ENCODE assay signal across 26 mouse cellular contexts in genomic region chr17:71720434-71720833, GRCm38 (mm10). TPM values are rescaled to one million over a fixed set of nuclear protein-coding genes. Genes with fewer than 3 reads are reported as not detected.
DNase-seq lines count a peak whose midpoint lies in the region; ATAC-seq and TF ChIP-seq lines count a peak whose summit lies in the region.
"Had no signal": no experiment of that assay in that cellular context is flagged by ENCODE, and none has a peak within 500 bp of the region (broad histone marks: within the 10 kb centered on the region; RNA-seq: fewer than 3 reads in every experiment).

No protein-coding gene starts in this region.

- H3K27ac ChIP-seq in gastrocnemius, adult 2 months, result peak overlapping the region; percentile 88
- H3K27ac ChIP-seq in heart, embryonic 16.5 days (ENCODE audit: low read length), result peak overlapping the region; percentile 97
- H3K27ac ChIP-seq in cerebellum, adult 2 months (ENCODE audit: insufficient read depth, low read length), result no peak overlapping the region
- H3K27ac ChIP-seq in heart, postnatal 0 days (ENCODE audit: low read depth), result peak overlapping the region; percentile 94
- H3K27ac ChIP-seq: embryonic facial prominence, embryonic 10.5 days; left cerebral cortex, adult 2 months; limb, embryonic 12.5 days; liver, embryonic 14.5 days; midbrain, embryonic 15.5 days had no signal

- H3K4me2 ChIP-seq in heart, embryonic 16.5 days (ENCODE audit: low read depth, low read length), result no peak overlapping the region
- no peak overlapping the region for H3K4me2 ChIP-seq in heart, postnatal 0 days (ENCODE audit: low read depth, low read length)
- H3K4me2 ChIP-seq: limb, embryonic 12.5 days; midbrain, embryonic 15.5 days had no signal

- TF ChIP-seq EP300 in heart, postnatal 0 days (IDR thresholded peaks at IDR 0.05; ENCODE audit: low read depth), result no peak

- no peak overlapping the region for H3K4me3 ChIP-seq in gastrocnemius, adult 2 months
- H3K4me3 ChIP-seq in heart, embryonic 16.5 days (ENCODE audit: low read length), result no peak overlapping the region
- no peak overlapping the region for H3K4me3 ChIP-seq in cerebellum, adult 2 months (replicated peaks; ENCODE audit: insufficient read depth, low read depth, low read length)
- no peak overlapping the region for H3K4me3 ChIP-seq in heart, postnatal 0 days (ENCODE audit: low read depth, low read length)
- H3K4me3 ChIP-seq: embryonic facial prominence, embryonic 10.5 days; left cerebral cortex, adult 2 months; limb, embryonic 12.5 days; midbrain, embryonic 15.5 days had no signal

- no peaks in the 10 kb centered on the region for H3K27me3 ChIP-seq in heart, embryonic 16.5 days (ENCODE audit: control insufficient read depth, insufficient read depth, low read length)
- no peaks in the 10 kb centered on the region; the same call in 1 of the 2 replicates for H3K27me3 ChIP-seq in cerebellum, adult 2 months (ENCODE audit: control insufficient read depth, insufficient read depth, low read length)
- no peaks in the 10 kb centered on the region for H3K27me3 ChIP-seq in heart, postnatal 0 days (ENCODE audit: control insufficient read depth, insufficient read depth, low read length)
- H3K27me3 ChIP-seq: limb, embryonic 12.5 days; midbrain, embryonic 15.5 days had no signal

- H3K9me3 ChIP-seq in heart, embryonic 16.5 days (replicated peaks; ENCODE audit: control insufficient read depth, low read length), result no peaks in the 10 kb centered on the region
- no peaks in the 10 kb centered on the region for H3K9me3 ChIP-seq in heart, postnatal 0 days (replicated peaks; ENCODE audit: control insufficient read depth, low read length)
- H3K9me3 ChIP-seq: embryonic facial prominence, embryonic 10.5 days; limb, embryonic 12.5 days; midbrain, embryonic 15.5 days had no signal

- TF ChIP-seq POLR2A in cerebellum, adult 2 months (IDR thresholded peaks at IDR 0.05; ENCODE audit: borderline replicate concordance, insufficient read depth, low read length), result no peak

- H3K9ac ChIP-seq in heart, embryonic 16.5 days (ENCODE audit: low read length), result peak overlapping the region; percentile 61
- H3K9ac ChIP-seq in heart, postnatal 0 days (replicated peaks; ENCODE audit: low read depth, low read length), result peak overlapping the region; percentile 45; the same call in 1 of the 2 replicates
- H3K9ac ChIP-seq: limb, embryonic 12.5 days; liver, embryonic 14.5 days; midbrain, embryonic 15.5 days had no signal

- H3K36me3 ChIP-seq in heart, embryonic 16.5 days (ENCODE audit: control insufficient read depth, insufficient read depth), result no peaks in the 10 kb centered on the region
- H3K36me3 ChIP-seq in heart, postnatal 0 days (replicated peaks; ENCODE audit: control insufficient read depth, insufficient read depth, low read length), result no peaks in the 10 kb centered on the region
- H3K36me3 ChIP-seq: embryonic facial prominence, embryonic 10.5 days; G1E; limb, embryonic 12.5 days; midbrain, embryonic 15.5 days had no signal

- TF ChIP-seq CTCF in gastrocnemius, adult 2 months (IDR thresholded peaks at IDR 0.05), result no peak
- TF ChIP-seq CTCF in cerebellum, adult 2 months (IDR thresholded peaks at IDR 0.05; ENCODE audit: borderline replicate concordance, insufficient read depth, low read depth, low read length), result no peak
- TF ChIP-seq CTCF in heart, postnatal 0 days (IDR thresholded peaks at IDR 0.05; ENCODE audit: low read depth), result no peak

- no peak for ATAC-seq in heart, embryonic 16.5 days (replicated peaks; ENCODE audit: extremely low read depth, insufficient read depth, low FRiP score)
- ATAC-seq in heart, postnatal 0 days (ENCODE audit: insufficient read depth, low read depth), result no peak; the same call in 1 of the 2 replicates
- ATAC-seq: CD4-positive, CD25-positive, alpha-beta regulatory T cell, adult 4 months; forebrain, embryonic 14.5 days; midbrain, embryonic 15.5 days had no signal

- no peak for DNase-seq in gastrocnemius, adult 2 months
- no peak for DNase-seq in gastrocnemius, postnatal 25 days
- no peak for DNase-seq in heart, adult 9 months (ENCODE audit: low spot score in 2 of 2)
- peak; percentile 68 to 87 for DNase-seq in cerebellum, adult 2 months
- DNase-seq in heart, postnatal 0 days (ENCODE audit: low spot score), result no peak
- DNase-seq in gastrocnemius, postnatal 14 days, result no peak
- no peak for DNase-seq in urinary bladder, postnatal 4 days (ENCODE audit: low spot score in 2 of 2)
- DNase-seq: kidney, adult 2 months; kidney, postnatal 14 days; right cerebral cortex, adult 18-20 months; thymus, adult 18-20 months had no signal

- intact Hi-C loops in gastrocnemius, adult 2 months (cut with DNase I), result no loop called here
- intact Hi-C loops in gastrocnemius, postnatal 14 days (cut with DNase I; ENCODE audit: low total_unique reads), result no loop called here

- H3K4me1 ChIP-seq in heart, embryonic 16.5 days (ENCODE audit: control insufficient read depth, insufficient read depth, low read length), result peaks cover 19% of the 10 kb centered on the region
- H3K4me1 ChIP-seq in cerebellum, adult 2 months (ENCODE audit: control insufficient read depth, insufficient read depth, low read length), result peaks cover 5% of the 10 kb centered on the region; the same call in 1 of the 2 replicates
- H3K4me1 ChIP-seq in heart, postnatal 0 days (ENCODE audit: control insufficient read depth, insufficient read depth), result peaks cover 18% of the 10 kb centered on the region
- H3K4me1 ChIP-seq: embryonic facial prominence, embryonic 10.5 days; limb, embryonic 12.5 days; midbrain, embryonic 15.5 days had no signal

RNA-seq across cellular contexts. Expression of gene Pcare, which starts 32.3 kb away (rescaled TPM):
- not detected for total RNA-seq in gastrocnemius, adult 2 months (2021)
- total RNA-seq in gastrocnemius, postnatal 25 days (2021), result under 1 TPM in 1 of 2 experiments, not detected in 1; 0.16 TPM
- 0.03 TPM in 1 of 2 replicates, not detected in the other for polyA plus RNA-seq in heart, embryonic 16.5 days (2015; fragmentation: Nextera tagmentation; extraction: Ambion mirVana)
- polyA plus RNA-seq in cerebellum, adult 2 months (2012; rRNA removed), result not detected in 2 replicates
- total RNA-seq in heart, postnatal 0 days (2014; rRNA removed; ENCODE audit: low replicate concordance), result not detected in 2 replicates
- polyA plus RNA-seq in heart, postnatal 0 days (2015; fragmentation: Nextera tagmentation; extraction: Ambion mirVana), result 0.03 TPM in 1 of 2 replicates, not detected in the other
- total RNA-seq in gastrocnemius, postnatal 14 days (2021), result not detected
- total RNA-seq: adrenal gland, adult 18-20 months; hematopoietic stem cell, adult 5-6 weeks; megakaryocyte, adult 5-6 weeks had no signal
- polyA plus RNA-seq: CD4-positive, CD25-positive, alpha-beta regulatory T cell, adult 4 months; embryonic facial prominence, embryonic 10.5 days; forebrain, embryonic 14.5 days; G1E; kidney, adult 2 months; limb, embryonic 12.5 days; lung, embryonic 16.5 days; midbrain, embryonic 15.5 days; small intestine, adult 2 months; urinary bladder, adult 2 months had no signal

RNA-seq across cellular contexts. Expression of gene Togaram2, which starts 47.4 kb away (rescaled TPM):
- total RNA-seq in gastrocnemius, adult 2 months (2021), result 1 to 10 TPM; 2.1 to 4.5 TPM
- 1 to 10 TPM; 2.3 to 6.4 TPM for total RNA-seq in gastrocnemius, postnatal 25 days (2021)
- polyA plus RNA-seq in heart, embryonic 16.5 days (2015; fragmentation: Nextera tagmentation; extraction: Ambion mirVana), result 2.3 and 3.1 TPM in 2 replicates
- 1.1 and 1.9 TPM in 2 replicates for polyA plus RNA-seq in cerebellum, adult 2 months (2012; rRNA removed)
- 0.46 and 2.7 TPM in 2 replicates for total RNA-seq in heart, postnatal 0 days (2014; rRNA removed; ENCODE audit: low replicate concordance)
- polyA plus RNA-seq in heart, postnatal 0 days (2015; fragmentation: Nextera tagmentation; extraction: Ambion mirVana), result 1.0 and 1.1 TPM in 2 replicates
- total RNA-seq in gastrocnemius, postnatal 14 days (2021), result 1 to 10 TPM in 1 of 2 experiments, under 1 TPM in 1; 0.82 to 1.1 TPM
- total RNA-seq: hematopoietic stem cell, adult 5-6 weeks; megakaryocyte, adult 5-6 weeks had no signal
- polyA plus RNA-seq: CD4-positive, CD25-positive, alpha-beta regulatory T cell, adult 4 months; G1E; limb, embryonic 12.5 days had no signal

RNA-seq across cellular contexts. Expression of gene Clip4, which starts 47.8 kb away (rescaled TPM):
- 100 to 1,000 TPM; 104 to 183 TPM for total RNA-seq in gastrocnemius, adult 2 months (2021)
- 100 to 1,000 TPM; 116 to 121 TPM for total RNA-seq in gastrocnemius, postnatal 25 days (2021)
- 35.8 and 37.2 TPM in 2 replicates for polyA plus RNA-seq in heart, embryonic 16.5 days (2015; fragmentation: Nextera tagmentation; extraction: Ambion mirVana)
- 35.3 and 42.9 TPM in 2 replicates for polyA plus RNA-seq in cerebellum, adult 2 months (2012; rRNA removed)
- 34.3 and 49.9 TPM in 2 replicates for total RNA-seq in heart, postnatal 0 days (2014; rRNA removed; ENCODE audit: low replicate concordance)
- 43.4 and 51.2 TPM in 2 replicates for polyA plus RNA-seq in heart, postnatal 0 days (2015; fragmentation: Nextera tagmentation; extraction: Ambion mirVana)
- 10 to 100 TPM; 44.7 to 58.8 TPM for total RNA-seq in gastrocnemius, postnatal 14 days (2021)
- total RNA-seq: hematopoietic stem cell, adult 5-6 weeks had no signal
- polyA plus RNA-seq: CD4-positive, CD25-positive, alpha-beta regulatory T cell, adult 4 months; G1E had no signal

Comparison
In these comparisons a context has a peak if more than half of its experiments do, and no peak if none do; other contexts are left out.
1. DNase-seq: peak in cerebellum, adult 2 months (2 of 2); none in gastrocnemius, adult 2 months (single experiment), gastrocnemius, postnatal 25 days (single experiment), heart, adult 9 months (0 of 2), heart, postnatal 0 days (single experiment), gastrocnemius, postnatal 14 days (single experiment) and urinary bladder, postnatal 4 days (0 of 2).